Mouse (Mus musculus) c-Kit-negative CD71-positive TER-119-positive erythroid progenitor cells, embryonic 14.5 days (primary cell): ENCODE measurements around the gene Wdr59.
A peak's percentile ranks its signal among the peaks of the same experiment; 100 is the strongest.

ENCODE experiments used
- DNase-seq: peaks from one replicate; pipeline ENCODE4 v3.0.0-alpha.2; 2013; ENCODE audit warnings: low read depth, low spot score

The Wdr59 gene

GRCm38 (mm10) chr8:111492508-111492907 is 29.4 kb downstream of the Wdr59 start:
- DNase-seq, result no peak

GRCm38 (mm10) chr8:111491191-111491590 is 30.7 kb downstream of the Wdr59 start:
- DNase-seq, result no peak

- no peak for DNase-seq
Measured at GRCm38 (mm10) chr8:111490034-111490591, 31.8 kb downstream of the Wdr59 start.

GRCm38 (mm10) chr8:111480691-111481090 is 41.2 kb downstream of the Wdr59 start:
- DNase-seq, result no peak

GRCm38 (mm10) chr8:111477761-111478465 is 44.0 kb downstream of the Wdr59 start:
- DNase-seq, result no peak

GRCm38 (mm10) chr8:111471526-111472081 is 50.3 kb downstream of the Wdr59 start:
- DNase-seq, result no peak

GRCm38 (mm10) chr8:111469013-111469412 is 52.9 kb downstream of the Wdr59 start:
- no peak for DNase-seq

- no peak for DNase-seq
Measured at GRCm38 (mm10) chr8:111465341-111465740, 56.6 kb downstream of the Wdr59 start.

- no peak for DNase-seq
Measured at GRCm38 (mm10) chr8:111464526-111464925, 57.4 kb downstream of the Wdr59 start.

GRCm38 (mm10) chr8:111449671-111450070 is 72.2 kb downstream of the Wdr59 start:
- DNase-seq, result no peak

- no peak for DNase-seq
Measured at GRCm38 (mm10) chr8:111445960-111446660, 75.8 kb downstream of the Wdr59 start.

GRCm38 (mm10) chr8:111445558-111445957 is 76.3 kb downstream of the Wdr59 start:
- peak; percentile 26 for DNase-seq

- no peak for DNase-seq
Measured at GRCm38 (mm10) chr8:111444245-111444644, 77.6 kb downstream of the Wdr59 start.

GRCm38 (mm10) chr8:111439189-111439588 is 82.7 kb downstream of the Wdr59 start:
- DNase-seq, result no peak

GRCm38 (mm10) chr8:111435071-111435828 is 86.6 kb downstream of the Wdr59 start:
- DNase-seq, result no peak

GRCm38 (mm10) chr8:111424646-111425045 is 97.2 kb downstream of the Wdr59 start:
- no peak for DNase-seq

- no peak for DNase-seq
Measured at GRCm38 (mm10) chr8:111424181-111424580, 97.7 kb downstream of the Wdr59 start.

GRCm38 (mm10) chr8:111422614-111423013 is 99.3 kb downstream of the Wdr59 start:
- no peak for DNase-seq

- DNase-seq, result no peak
Measured at GRCm38 (mm10) chr8:111419171-111419570, 102.7 kb downstream of the Wdr59 start.

GRCm38 (mm10) chr8:111418601-111419000 is 103.3 kb downstream of the Wdr59 start:
- DNase-seq, result no peak

GRCm38 (mm10) chr8:111417222-111417621 is 104.7 kb downstream of the Wdr59 start:
- no peak for DNase-seq

- DNase-seq, result no peak
Measured at GRCm38 (mm10) chr8:111403391-111403790, 118.5 kb downstream of the Wdr59 start.
